Comparison of ENCODE assay signal across 28 mouse cellular contexts in genomic region chr1:126721917-126722316, GRCm38 (mm10).
"Had no signal": no experiment of that assay in that cellular context is flagged by ENCODE, and none has a peak within 500 bp of the region (broad histone marks: within the 10 kb centered on the region; RNA-seq: fewer than 3 reads in every experiment).

No protein-coding gene starts in this region.

- H3K36me3 ChIP-seq: heart, embryonic 13.5 days; heart, embryonic 15.5 days; hindbrain, embryonic 13.5 days; hindbrain, embryonic 15.5 days; kidney, embryonic 15.5 days; limb, embryonic 13.5 days; limb, embryonic 15.5 days; liver, embryonic 12.5 days had no signal

- H3K9me3 ChIP-seq: heart, embryonic 13.5 days; heart, embryonic 15.5 days; hindbrain, embryonic 13.5 days; hindbrain, embryonic 15.5 days; kidney, embryonic 15.5 days; limb, embryonic 13.5 days; limb, embryonic 15.5 days; liver, embryonic 12.5 days had no signal

- H3K27ac ChIP-seq: gastrocnemius, adult 2 months; heart, adult 2 months; heart, embryonic 13.5 days; heart, embryonic 15.5 days; hindbrain, embryonic 13.5 days; hindbrain, embryonic 15.5 days; hindbrain, postnatal 0 days; kidney, embryonic 15.5 days; kidney, postnatal 0 days; limb, embryonic 13.5 days; limb, embryonic 15.5 days; liver, embryonic 12.5 days; liver, embryonic 14.5 days had no signal

- H3K4me2 ChIP-seq: heart, embryonic 11.5 days; heart, embryonic 13.5 days; heart, embryonic 15.5 days; hindbrain, embryonic 13.5 days; hindbrain, embryonic 15.5 days; kidney, embryonic 15.5 days; limb, embryonic 13.5 days; limb, embryonic 15.5 days; liver, embryonic 12.5 days had no signal

- ATAC-seq: hindbrain, postnatal 0 days; intestine, embryonic 16.5 days; liver, embryonic 12.5 days had no signal

- H3K4me3 ChIP-seq: gastrocnemius, adult 2 months; heart, adult 2 months; heart, embryonic 13.5 days; heart, embryonic 15.5 days; hindbrain, embryonic 13.5 days; hindbrain, embryonic 15.5 days; kidney, embryonic 15.5 days; limb, embryonic 13.5 days; limb, embryonic 15.5 days; liver, embryonic 12.5 days had no signal

- H3K4me1 ChIP-seq: heart, embryonic 13.5 days; kidney, embryonic 15.5 days had no signal

- H3K9ac ChIP-seq: heart, embryonic 13.5 days; heart, embryonic 15.5 days; hindbrain, embryonic 13.5 days; hindbrain, embryonic 15.5 days; kidney, embryonic 15.5 days; limb, embryonic 13.5 days; limb, embryonic 15.5 days; liver, embryonic 12.5 days; liver, embryonic 14.5 days had no signal

- DNase-seq: gastrocnemius, adult 2 months; gastrocnemius, postnatal 10 days; gastrocnemius, postnatal 25 days; heart, adult 11 months; heart, adult 2 months; heart, postnatal 14 days; heart, postnatal 36 days; kidney, adult 11 months; kidney, adult 2 months; kidney, adult 9 months; kidney, postnatal 14 days; kidney, postnatal 36 days; layer of hippocampus, adult 9-11 months; layer of hippocampus, postnatal 36 days; left cerebral cortex, postnatal 4 days had no signal

- H3K27me3 ChIP-seq: heart, embryonic 13.5 days; heart, embryonic 15.5 days; hindbrain, embryonic 13.5 days; hindbrain, embryonic 15.5 days; kidney, embryonic 15.5 days; limb, embryonic 15.5 days; liver, embryonic 12.5 days had no signal
